Mouse (Mus musculus): Measurements from ENCODE around the gene C530008M17Rik.

GRCm38 (mm10) chr5:76697536-76697935 is 41.2 kb downstream of the C530008M17Rik start:
- TF ChIP-seq POLR2A (IDR thresholded peaks at IDR 0.05; ENCODE audit: borderline replicate concordance, extremely low read depth, insufficient read depth, insufficient read length, poor library complexity, severe bottlenecking) = no peak
- TF ChIP-seq CTCF (IDR thresholded peaks at IDR 0.05; ENCODE audit: borderline replicate concordance, extremely low read depth, insufficient read depth, insufficient read length) = no peak
